Comparison of ENCODE assay signal across 16 mouse cellular contexts in genomic region chr17:39902928-39903545, GRCm38 (mm10). TPM values are rescaled to one million over a fixed set of nuclear protein-coding genes. Genes with fewer than 3 reads are reported as not detected.
"Had no signal": no experiment of that assay in that cellular context is flagged by ENCODE, and none has a peak within 500 bp of the region (broad histone marks: within the 10 kb centered on the region; RNA-seq: fewer than 3 reads in every experiment).

No protein-coding gene starts in this region.

RNA-seq across cellular contexts. Expression of gene Esp38, which starts 47.3 kb away (rescaled TPM):
- total RNA-seq: layer of hippocampus, postnatal 36 days; left cerebral cortex, postnatal 36 days; megakaryocyte-erythroid progenitor cell, adult 5-6 weeks had no signal
- polyA plus RNA-seq: kidney, embryonic 14.5 days; limb, embryonic 12.5 days; liver, embryonic 13.5 days; liver, postnatal 0 days; lung, embryonic 15.5 days; macrophage; midbrain, embryonic 13.5 days; neural tube, embryonic 13.5 days; spleen, adult 2 months; stomach, embryonic 15.5 days; testis, adult 2 months; thymus, adult 2 months; urinary bladder, adult 2 months had no signal
